Mouse (Mus musculus): ENCODE results near the gene Ostc. TPM values are rescaled to one million over a fixed set of nuclear protein-coding genes. Genes with fewer than 3 reads are reported as not detected.

Ostc gene
- 34.1 and 39.8 TPM in 2 replicates for polyA plus RNA-seq (2012; rRNA removed)

DNA sequence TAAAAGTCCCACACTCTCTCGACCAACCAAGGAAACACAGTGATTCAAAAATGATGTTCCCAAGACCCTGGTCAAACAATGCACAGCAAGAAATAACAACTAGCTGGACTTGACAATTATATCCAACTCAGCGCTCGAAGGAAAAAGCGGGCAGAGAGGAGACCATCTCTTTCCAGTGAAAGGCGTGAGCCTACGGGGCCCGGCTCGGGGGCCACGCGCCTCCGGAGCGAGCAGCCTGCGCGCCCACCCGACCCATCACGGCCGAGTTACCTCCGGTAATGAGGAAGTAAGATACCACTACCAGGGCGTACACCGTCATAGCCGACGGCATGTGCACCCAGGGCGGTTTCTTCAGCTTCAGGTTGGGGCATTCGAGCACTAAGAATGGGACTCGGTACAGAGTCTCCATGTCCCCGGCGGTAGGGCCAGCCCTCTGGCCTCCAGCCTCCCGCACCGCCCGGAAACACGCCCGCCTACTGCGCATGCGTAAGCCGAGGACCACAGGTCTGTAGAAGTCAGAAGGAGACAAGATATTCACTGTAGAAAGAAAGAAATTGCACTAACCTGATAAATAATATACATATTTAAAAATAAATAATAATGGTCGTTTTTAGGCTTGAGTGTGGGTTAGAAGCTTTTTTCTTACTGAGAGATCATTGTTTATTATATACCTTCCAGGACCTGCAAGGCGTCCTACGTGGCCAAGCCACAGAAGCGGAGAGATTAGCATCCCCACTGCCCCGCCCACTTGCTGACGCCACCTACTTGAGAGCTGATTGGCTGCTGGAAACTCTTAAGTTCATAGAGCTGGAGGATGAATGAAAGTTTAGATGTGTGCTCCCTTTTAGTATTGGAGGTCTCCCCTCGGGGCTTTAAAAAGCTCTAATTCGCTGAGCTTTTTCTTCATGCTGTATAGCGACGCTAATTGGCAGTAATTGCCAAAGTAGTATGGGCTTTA is at the start of gene Ostc:
Ostc (minus strand) TSS at position 478 of the 958 bp plus-strand sequence.
- Histone ChIP-seq H3K27me3 (replicated peaks; ENCODE audit: control insufficient read depth, insufficient read depth, low read length) (no peaks in the 10 kb centered on the region), H3K27ac (ENCODE audit: insufficient read depth, low read depth, low read length) (peak within 1 kb of the TSS; percentile 70; the same call in 1 of the 2 replicates), H3K4me1 (ENCODE audit: control insufficient read depth, insufficient read depth, low read length) (peaks cover 8% of the 10 kb centered on the region; the same call in 1 of the 2 replicates), H3K36me3 (ENCODE audit: control insufficient read depth, insufficient read depth, low read length) (no peaks in the 10 kb centered on the region), H3K4me3 (ENCODE audit: insufficient read depth, low read depth, low read length) (peak within 1 kb of the TSS; percentile 95)
- TF ChIP-seq POLR2A (IDR thresholded peaks at IDR 0.05; ENCODE audit: low read depth, low read length): peak; percentile 72
- no peak for TF ChIP-seq CTCF (conservative IDR thresholded peaks at IDR 0.05; ENCODE audit: insufficient read depth, insufficient read length, low read depth, low read length)
- WGBS: under 1% methylated on average over 45 of the region's 45 CpGs
- DNase-seq: peak; percentile 99

- no peak for DNase-seq
- TF ChIP-seq CTCF (conservative IDR thresholded peaks at IDR 0.05; ENCODE audit: insufficient read depth, insufficient read length, low read depth, low read length) (no peak), POLR2A (IDR thresholded peaks at IDR 0.05; ENCODE audit: low read depth, low read length) (no peak)
- H3K4me3 ChIP-seq (ENCODE audit: insufficient read depth, low read depth, low read length): no peak overlapping the region
- H3K27me3 ChIP-seq (replicated peaks; ENCODE audit: control insufficient read depth, insufficient read depth, low read length): no peaks in the 10 kb centered on the region
- 74% methylated on average over 15 of the region's 15 CpGs for WGBS
- no peaks in the 10 kb centered on the region for H3K4me1 ChIP-seq (ENCODE audit: control insufficient read depth, insufficient read depth, low read length)
- no peaks in the 10 kb centered on the region for H3K36me3 ChIP-seq (ENCODE audit: control insufficient read depth, insufficient read depth, low read length)
- H3K27ac ChIP-seq (ENCODE audit: insufficient read depth, low read depth, low read length): no peak overlapping the region
Observed at GRCm38 (mm10) chr3:130758157-130758841, 49.1 kb upstream of the Ostc start.

- TF ChIP-seq CTCF (conservative IDR thresholded peaks at IDR 0.05; ENCODE audit: insufficient read depth, insufficient read length, low read depth, low read length) (no peak), POLR2A (IDR thresholded peaks at IDR 0.05; ENCODE audit: low read depth, low read length) (no peak)
- no peak for DNase-seq
- H3K27me3 ChIP-seq (replicated peaks; ENCODE audit: control insufficient read depth, insufficient read depth, low read length): no peaks in the 10 kb centered on the region
- 81% methylated on average over 8 of the region's 8 CpGs for WGBS
- no peaks in the 10 kb centered on the region for H3K4me1 ChIP-seq (ENCODE audit: control insufficient read depth, insufficient read depth, low read length)
- no peak overlapping the region for H3K4me3 ChIP-seq (ENCODE audit: insufficient read depth, low read depth, low read length)
- H3K27ac ChIP-seq (ENCODE audit: insufficient read depth, low read depth, low read length): no peak overlapping the region
- no peaks in the 10 kb centered on the region for H3K36me3 ChIP-seq (ENCODE audit: control insufficient read depth, insufficient read depth, low read length)
Observed at GRCm38 (mm10) chr3:130757117-130757852, 48.0 kb upstream of the Ostc start.

GRCm38 (mm10) chr3:130749206-130749605 is 40.0 kb upstream of the Ostc start:
- 83% methylated on average over 3 of the region's 3 CpGs for WGBS
- Histone ChIP-seq H3K36me3 (ENCODE audit: control insufficient read depth, insufficient read depth, low read length) (no peaks in the 10 kb centered on the region), H3K27ac (ENCODE audit: insufficient read depth, low read depth, low read length) (no peak overlapping the region), H3K4me3 (ENCODE audit: insufficient read depth, low read depth, low read length) (no peak overlapping the region), H3K4me1 (ENCODE audit: control insufficient read depth, insufficient read depth, low read length) (no peaks in the 10 kb centered on the region), H3K27me3 (replicated peaks; ENCODE audit: control insufficient read depth, insufficient read depth, low read length) (no peaks in the 10 kb centered on the region)
- no peak for DNase-seq
- TF ChIP-seq POLR2A (IDR thresholded peaks at IDR 0.05; ENCODE audit: low read depth, low read length) (no peak), CTCF (conservative IDR thresholded peaks at IDR 0.05; ENCODE audit: insufficient read depth, insufficient read length, low read depth, low read length) (no peak)

- no peak for DNase-seq
- Histone ChIP-seq H3K27ac (ENCODE audit: insufficient read depth, low read depth, low read length) (no peak overlapping the region), H3K4me3 (ENCODE audit: insufficient read depth, low read depth, low read length) (no peak overlapping the region), H3K36me3 (ENCODE audit: control insufficient read depth, insufficient read depth, low read length) (no peaks in the 10 kb centered on the region), H3K4me1 (ENCODE audit: control insufficient read depth, insufficient read depth, low read length) (no peaks in the 10 kb centered on the region), H3K27me3 (replicated peaks; ENCODE audit: control insufficient read depth, insufficient read depth, low read length) (no peaks in the 10 kb centered on the region)
- TF ChIP-seq CTCF (conservative IDR thresholded peaks at IDR 0.05; ENCODE audit: insufficient read depth, insufficient read length, low read depth, low read length) (no peak), POLR2A (IDR thresholded peaks at IDR 0.05; ENCODE audit: low read depth, low read length) (no peak)
- WGBS: 81% methylated on average over 10 of the region's 10 CpGs
Observed at GRCm38 (mm10) chr3:130746673-130747619, 37.7 kb upstream of the Ostc start.

All from kidney, adult 2 months (tissue).